Mouse (Mus musculus) gastrocnemius, adult 2 months (tissue): ENCODE data around the gene Mpv17l2. TPM values are rescaled to one million over a fixed set of nuclear protein-coding genes. Genes with fewer than 3 reads are reported as not detected.
A peak's percentile ranks its signal among the peaks of the same experiment; 100 is the strongest.

Experiments used
- DNase-seq: peaks from one replicate; pipeline ENCODE4 v3.0.0; 2022
- H3K27ac ChIP-seq: fragments of 200-600 bp; 2 replicates; pipeline ENCODE4 v1.8.1; 2022; ENCODE audit warnings: mild to moderate bottlenecking
- H3K4me3 ChIP-seq: fragments of 200-600 bp; 2 replicates; pipeline ENCODE4 v1.8.1; 2022; ENCODE audit warnings: mild to moderate bottlenecking, moderate library complexity
- CTCF ChIP-seq: fragments of 200-600 bp; IDR thresholded peaks from 2 replicates; pipeline ENCODE4 v1.8.1; 2022; ENCODE audit warnings: antibody characterized with exemption, mild to moderate bottlenecking, moderate library complexity
- intact Hi-C: fragments of 180-260 bp; cut with DNase I; formaldehyde crosslinking; loops from one replicate; pipeline ENCODE4 v1.15.1; 2025
- long read RNA-seq, 2 experiments: library from polyadenylated mRNA; stranded (forward); transcript quantifications; one replicate each; pipeline ENCODE4 v2.0.0; 2021
- total RNA-seq, 2 experiments: library from RNA; stranded (reverse); gene quantifications; 2 replicates each; pipeline ENCODE4 v1.2.3; 2021

Gene Mpv17l2
- 10 to 100 TPM; 21.0 to 22.8 TPM for total RNA-seq
- long read RNA-seq, experiment 1, transcript Mpv17l2-201 (5 exons, 980 nt): major isoform, 29 of 33 reads
- long read RNA-seq, experiment 1, partial matches to known transcripts: 2 of 33 reads
- long read RNA-seq, experiment 1, other reads (novel, unspliced or antisense): 2 of 33 reads
- long read RNA-seq, experiment 2, transcript Mpv17l2-201 (5 exons, 980 nt): major isoform, 27 of 28 reads
- long read RNA-seq, experiment 2, partial matches to known transcripts: 0 of 28 reads
- long read RNA-seq, experiment 2, other reads (novel, unspliced or antisense): 1 of 28 reads

- Histone ChIP-seq H3K4me3 (peak within 1 kb of the TSS; percentile 88), H3K27ac (peak within 1 kb of the TSS; percentile 94)
- DNase-seq: peak; percentile 96
- TF ChIP-seq CTCF: no peak
- intact Hi-C loops: no loop called here
Observed at GRCm38 (mm10) chr8:70760775-70761406, at the start of gene Mpv17l2. Mpv17l2 (minus strand) TSS chr8:70760946.

- no peak for TF ChIP-seq CTCF
- no peak for DNase-seq
- no peak overlapping the region for H3K4me3 ChIP-seq
- intact Hi-C loops: loop anchor here (10.0 kb wide), 1 partner anchor 46 kb away; no protein-coding TSS in a partner anchor
- no peak overlapping the region for H3K27ac ChIP-seq
Observed at GRCm38 (mm10) chr8:70808955-70809701, 48.4 kb upstream of the Mpv17l2 start.

- intact Hi-C loops: loop anchor here (10.0 kb wide), 1 partner anchor 47 kb away; no protein-coding TSS in a partner anchor
- TF ChIP-seq CTCF: no peak
- DNase-seq: no peak
- H3K4me3 ChIP-seq: no peak within 1 kb of the TSS
- no peak within 1 kb of the TSS for H3K27ac ChIP-seq
Observed at GRCm38 (mm10) chr8:70808239-70808638, 47.5 kb upstream of the Mpv17l2 start, which contains the start of gene Il12rb1. Il12rb1 (plus strand) TSS chr8:70808449.

- DNase-seq: no peak
- TF ChIP-seq CTCF: no peak
- Histone ChIP-seq H3K27ac (peak overlapping the region; percentile 25; the same call in 1 of the 2 replicates), H3K4me3 (no peak overlapping the region)
- intact Hi-C loops: loop anchor here (10.0 kb wide), 1 partner anchor 47 kb away; no protein-coding TSS in a partner anchor
Observed at GRCm38 (mm10) chr8:70807304-70807703, 46.6 kb upstream of the Mpv17l2 start.

- H3K4me3 ChIP-seq: no peak overlapping the region
- DNase-seq: no peak
- peak overlapping the region; percentile 25; the same call in 1 of the 2 replicates for H3K27ac ChIP-seq
- no peak for TF ChIP-seq CTCF
- intact Hi-C loops: loop anchor here (10.0 kb wide), 1 partner anchor 48 kb away; no protein-coding TSS in a partner anchor
Observed at GRCm38 (mm10) chr8:70806541-70806940, 45.8 kb upstream of the Mpv17l2 start.

- intact Hi-C loops: loop anchor here (10.0 kb wide), 1 partner anchor 50 kb away; no protein-coding TSS in a partner anchor
- DNase-seq: peak; percentile 95
- Histone ChIP-seq H3K27ac (peak within 1 kb of the TSS; percentile 68), H3K4me3 (peak within 1 kb of the TSS; percentile 77)
- no peak for TF ChIP-seq CTCF
Observed at GRCm38 (mm10) chr8:70804481-70805206, 43.9 kb upstream of the Mpv17l2 start, which contains the start of gene Mast3. Mast3 (minus strand) TSS chr8:70805054.

GRCm38 (mm10) chr8:70803761-70804480 is 43.2 kb upstream of the Mpv17l2 start:
- peak overlapping the region; percentile 53 for H3K27ac ChIP-seq
- DNase-seq: peak; percentile 72
- no peak for TF ChIP-seq CTCF
- intact Hi-C loops: loop anchor here (10.0 kb wide), 1 partner anchor 51 kb away; no protein-coding TSS in a partner anchor
- H3K4me3 ChIP-seq: peak overlapping the region; percentile 77

GRCm38 (mm10) chr8:70802786-70803510 is 42.2 kb upstream of the Mpv17l2 start:
- Histone ChIP-seq H3K27ac (no peak overlapping the region), H3K4me3 (no peak overlapping the region)
- no peak for TF ChIP-seq CTCF
- no peak for DNase-seq
- intact Hi-C loops: loop anchor here (10.0 kb wide), 1 partner anchor 52 kb away; no protein-coding TSS in a partner anchor

- Histone ChIP-seq H3K27ac (no peak overlapping the region), H3K4me3 (no peak overlapping the region)
- intact Hi-C loops: loop anchor here (10.0 kb wide), 1 partner anchor 53 kb away; no protein-coding TSS in a partner anchor
- DNase-seq: no peak
- no peak for TF ChIP-seq CTCF
Observed at GRCm38 (mm10) chr8:70801830-70802229, 41.1 kb upstream of the Mpv17l2 start.

GRCm38 (mm10) chr8:70801156-70801555 is 40.4 kb upstream of the Mpv17l2 start:
- DNase-seq: no peak
- TF ChIP-seq CTCF: no peak
- intact Hi-C loops: loop anchor here (10.0 kb wide), 1 partner anchor 54 kb away; no protein-coding TSS in a partner anchor
- Histone ChIP-seq H3K4me3 (no peak overlapping the region), H3K27ac (no peak overlapping the region)
